Mouse (Mus musculus) kidney, embryonic 14.5 days (tissue): Measurements from ENCODE around the gene Ostf1. TPM values are rescaled to one million over a fixed set of nuclear protein-coding genes. Genes with fewer than 3 reads are reported as not detected.

Experiments
- ATAC-seq: fragments of 200-750 bp; cut with Nextera tagmentation; 2 replicates; pipeline ENCODE4 v1.8.0; 2017; ENCODE audit warnings: moderate number of reproducible peaks, mild to moderate bottlenecking, moderate TSS enrichment, moderate library complexity; ENCODE audit not compliant: low FRiP score, low TSS enrichment
- H3K27ac ChIP-seq: fragments of 300-500 bp; sonication (generic); 2 replicates; pipeline ENCODE4 v1.5.1; 2014; ENCODE audit warnings: low read depth, mild to moderate bottlenecking, low read length, moderate library complexity, mixed read lengths
- H3K27me3 ChIP-seq: fragments of 300-500 bp; sonication (generic); 2 replicates; pipeline ENCODE4 v1.6.1; 2014; ENCODE audit warnings: mild to moderate bottlenecking, low read length; ENCODE audit not compliant: control insufficient read depth, insufficient read depth
- H3K36me3 ChIP-seq: fragments of 300-500 bp; sonication (generic); 2 replicates; pipeline ENCODE4 v1.6.1; 2014; ENCODE audit warnings: low read length, mixed read lengths; ENCODE audit not compliant: control insufficient read depth, insufficient read depth
- H3K4me1 ChIP-seq: fragments of 300-500 bp; sonication (generic); 2 replicates; pipeline ENCODE4 v1.6.1; 2014; ENCODE audit warnings: low read length, mixed read lengths; ENCODE audit not compliant: control insufficient read depth, insufficient read depth
- H3K4me2 ChIP-seq: fragments of 300-500 bp; sonication (generic); replicated peaks from 2 replicates; pipeline ENCODE4 v1.6.1; 2014; ENCODE audit warnings: low read depth, mild to moderate bottlenecking, low read length
- H3K4me3 ChIP-seq: fragments of 300-500 bp; sonication (generic); 2 replicates; pipeline ENCODE4 v1.5.1; 2014; ENCODE audit warnings: mild to moderate bottlenecking, low read length
- H3K9ac ChIP-seq: fragments of 300-500 bp; sonication (generic); 2 replicates; pipeline ENCODE4 v1.6.1; 2014; ENCODE audit warnings: low read depth, mild to moderate bottlenecking, low read length, moderate library complexity
- H3K9me3 ChIP-seq: fragments of 300-500 bp; sonication (generic); 2 replicates; pipeline ENCODE4 v1.6.1; 2016; ENCODE audit warnings: low read length; ENCODE audit not compliant: control insufficient read depth
- WGBS: fragments of 180-500 bp; shearing (Covaris S2); extraction: QIAGEN DNeasy Blood & Tissue Kit; methylation state at CpG from one replicate; pipeline ENCODE4 v1.1.7; 2014; 5-methylcytosine and 5-hydroxymethylcytosine counted together
- polyA plus RNA-seq: library from polyadenylated mRNA; unstranded; fragments of >200 nt; fragmentation: Nextera tagmentation; extraction: Ambion mirVana; gene quantifications from 2 replicates; pipeline ENCODE4 v1.2.1, GENCODE M21; 2014

The Ostf1 gene
- polyA plus RNA-seq, 1 experiment from 2014 or later: 101 TPM

DNA sequence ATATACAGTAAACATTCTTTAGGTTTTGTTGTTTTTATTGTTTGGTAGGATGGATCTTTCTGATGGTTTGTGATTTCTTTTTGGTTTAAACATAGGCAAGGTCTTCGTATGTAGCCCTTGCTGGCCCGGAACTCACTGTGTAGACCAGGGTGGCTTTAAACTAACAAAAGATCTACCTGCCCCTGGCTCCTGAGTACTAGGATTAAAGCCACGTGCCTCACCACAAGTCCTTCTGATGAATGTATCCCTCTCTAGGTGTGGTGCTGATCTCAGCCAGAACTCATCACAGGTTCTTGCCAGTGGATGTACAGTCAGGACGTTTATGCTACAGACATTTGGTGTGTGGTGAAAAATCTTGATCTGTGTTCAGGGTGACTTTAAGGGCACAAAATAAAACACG lies 6.3 kb upstream of the Ostf1 start:
- no peaks in the 10 kb centered on the region for H3K36me3 ChIP-seq
- no peaks in the 10 kb centered on the region for H3K9me3 ChIP-seq
- no peak overlapping the region for H3K4me2 ChIP-seq
- 80% methylated on average over 5 of the region's 5 CpGs for WGBS
- no peak overlapping the region for H3K4me3 ChIP-seq
- no peak overlapping the region for H3K27ac ChIP-seq
- no peaks in the 10 kb centered on the region for H3K27me3 ChIP-seq
- no peak for ATAC-seq
- no peak overlapping the region for H3K9ac ChIP-seq
- peaks cover 1% of the 10 kb centered on the region; the same call in 1 of the 2 replicates for H3K4me1 ChIP-seq

DNA sequence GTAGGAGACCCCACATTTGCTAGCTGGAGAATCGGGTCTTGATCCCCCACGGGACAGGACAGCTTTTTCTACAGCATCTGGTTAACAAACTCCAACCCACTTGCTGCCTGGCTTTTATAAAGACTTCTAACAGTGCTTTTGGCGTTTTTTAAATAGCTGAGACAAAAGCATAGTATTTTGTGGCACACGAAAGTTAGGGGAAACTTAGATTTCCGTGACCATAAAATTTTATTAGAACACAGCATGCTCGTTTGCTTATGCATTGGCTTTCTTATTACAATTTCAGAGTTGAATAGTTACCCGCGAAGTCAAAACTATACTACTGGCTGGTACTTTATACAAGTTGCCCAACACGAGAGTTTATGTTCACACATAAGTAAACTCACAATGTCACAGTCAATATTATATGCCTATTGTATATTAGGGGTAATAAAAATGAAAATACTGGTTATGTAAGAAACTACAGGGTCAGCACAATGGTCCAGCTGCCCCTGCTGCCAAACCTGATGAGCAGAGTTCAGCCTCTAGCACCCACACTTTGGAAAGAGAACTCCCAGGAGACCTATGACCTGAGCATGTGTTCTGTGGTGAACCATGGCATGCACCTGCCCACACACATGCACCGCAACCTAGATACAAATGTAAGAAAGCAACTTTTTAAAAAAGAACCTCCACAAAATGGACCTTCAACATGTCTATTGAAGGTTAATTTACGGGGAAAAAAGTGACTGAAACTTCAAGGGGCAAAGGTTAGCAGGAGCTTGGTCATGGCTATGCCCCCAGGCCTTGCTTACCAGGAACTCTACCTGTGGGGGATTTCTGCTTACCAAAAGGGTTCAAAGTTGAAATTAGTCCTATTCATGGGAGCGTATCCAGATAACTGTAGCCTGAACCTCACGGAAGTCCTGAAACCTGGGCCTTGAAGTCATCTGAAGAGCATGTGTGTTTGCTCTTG lies 885 bp upstream of the Ostf1 start:
- Histone ChIP-seq H3K27me3 (no peaks in the 10 kb centered on the region), H3K27ac (no peak overlapping the region), H3K4me1 (peaks cover 10% of the 10 kb centered on the region; the same call in 1 of the 2 replicates), H3K4me2 (peak overlapping the region; percentile 70), H3K36me3 (no peaks in the 10 kb centered on the region), H3K9me3 (no peaks in the 10 kb centered on the region), H3K4me3 (peak overlapping the region; percentile 75), H3K9ac (peak overlapping the region; percentile 78)
- no peak for ATAC-seq
- WGBS: 62% methylated on average over 13 of the region's 13 CpGs

GRCm38 (mm10) chr19:18631161-18631643 lies 421 bp downstream of the Ostf1 start:
- Histone ChIP-seq H3K4me3 (peak overlapping the region; percentile 75), H3K27me3 (no peaks in the 10 kb centered on the region), H3K9me3 (no peaks in the 10 kb centered on the region), H3K4me2 (peak overlapping the region; percentile 70), H3K4me1 (peaks cover 10% of the 10 kb centered on the region; the same call in 1 of the 2 replicates), H3K27ac (peak overlapping the region; percentile 76), H3K36me3 (no peaks in the 10 kb centered on the region), H3K9ac (peak overlapping the region; percentile 78)
- peak; percentile 69 for ATAC-seq
- WGBS: under 1% methylated on average over 40 of the region's 40 CpGs

GRCm38 (mm10) chr19:18630221-18631119 lies 1.2 kb downstream of the Ostf1 start:
- Histone ChIP-seq H3K4me1 (peaks cover 10% of the 10 kb centered on the region; the same call in 1 of the 2 replicates), H3K4me2 (peak overlapping the region; percentile 70), H3K9me3 (no peaks in the 10 kb centered on the region), H3K4me3 (peak overlapping the region; percentile 75), H3K27ac (peak overlapping the region; percentile 63), H3K36me3 (no peaks in the 10 kb centered on the region), H3K27me3 (no peaks in the 10 kb centered on the region), H3K9ac (peak overlapping the region; percentile 78; the same call in 1 of the 2 replicates)
- WGBS: 9% methylated on average over 17 of the region's 17 CpGs
- ATAC-seq: no peak

DNA sequence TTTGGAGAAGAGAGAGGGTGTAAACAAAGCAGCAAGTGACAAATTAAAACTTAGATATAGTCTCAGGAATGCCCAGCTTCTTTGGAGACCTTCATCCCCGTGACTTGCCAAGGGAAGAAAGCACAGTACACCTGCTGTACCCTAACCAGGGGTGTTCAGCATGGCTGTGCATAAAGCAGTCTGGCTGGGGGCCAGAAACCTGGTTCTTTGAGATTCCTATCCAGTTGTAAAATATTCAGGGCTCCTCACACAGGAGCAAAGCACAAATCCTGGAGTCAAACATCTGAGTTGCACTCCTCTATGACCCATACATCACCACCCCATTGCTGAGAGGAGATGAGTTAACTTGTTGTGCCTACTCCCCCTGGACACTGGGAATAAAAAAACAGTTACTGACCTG lies 2.0 kb downstream of the Ostf1 start:
- Histone ChIP-seq H3K4me3 (peak overlapping the region; percentile 5; the same call in 1 of the 2 replicates), H3K4me2 (peak overlapping the region; percentile 70; the same call in 1 of the 2 replicates), H3K27ac (peak overlapping the region; percentile 20; the same call in 1 of the 2 replicates), H3K9me3 (no peaks in the 10 kb centered on the region), H3K36me3 (no peaks in the 10 kb centered on the region), H3K27me3 (no peaks in the 10 kb centered on the region), H3K4me1 (peaks cover 10% of the 10 kb centered on the region; the same call in 1 of the 2 replicates), H3K9ac (no peak overlapping the region; the same call in 1 of the 2 replicates)
- no peak for ATAC-seq
- WGBS: 56% methylated on average over 1 of the region's 1 CpGs

DNA sequence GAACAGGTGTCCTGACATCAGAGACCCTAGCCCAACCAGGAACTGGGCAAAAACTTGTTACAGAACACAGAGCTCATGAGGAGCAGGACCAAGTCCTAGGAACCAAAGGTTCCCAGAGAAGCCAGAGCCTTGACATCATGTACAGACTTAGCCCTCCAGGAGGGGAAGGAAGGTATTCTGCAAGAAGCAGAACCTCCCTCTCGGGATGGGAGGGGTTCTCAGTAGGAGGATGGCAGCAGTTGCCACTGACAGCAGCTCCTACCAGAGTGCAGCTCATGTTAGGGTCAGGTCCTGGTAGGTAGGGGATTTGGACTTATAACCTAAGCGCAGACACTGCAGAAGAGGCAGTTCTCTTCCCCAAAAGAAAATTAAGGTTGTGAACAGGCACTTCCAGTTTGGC lies 7.7 kb downstream of the Ostf1 start:
- no peak for ATAC-seq
- H3K27ac ChIP-seq: no peak overlapping the region
- H3K4me2 ChIP-seq: no peak overlapping the region
- no peak overlapping the region for H3K4me3 ChIP-seq
- H3K36me3 ChIP-seq: no peaks in the 10 kb centered on the region
- WGBS: 81% methylated on average over 2 of the region's 2 CpGs
- H3K9ac ChIP-seq: no peak overlapping the region
- H3K27me3 ChIP-seq: no peaks in the 10 kb centered on the region
- H3K9me3 ChIP-seq: no peaks in the 10 kb centered on the region
- peaks cover under 1% of the 10 kb centered on the region; the same call in 1 of the 2 replicates for H3K4me1 ChIP-seq

DNA sequence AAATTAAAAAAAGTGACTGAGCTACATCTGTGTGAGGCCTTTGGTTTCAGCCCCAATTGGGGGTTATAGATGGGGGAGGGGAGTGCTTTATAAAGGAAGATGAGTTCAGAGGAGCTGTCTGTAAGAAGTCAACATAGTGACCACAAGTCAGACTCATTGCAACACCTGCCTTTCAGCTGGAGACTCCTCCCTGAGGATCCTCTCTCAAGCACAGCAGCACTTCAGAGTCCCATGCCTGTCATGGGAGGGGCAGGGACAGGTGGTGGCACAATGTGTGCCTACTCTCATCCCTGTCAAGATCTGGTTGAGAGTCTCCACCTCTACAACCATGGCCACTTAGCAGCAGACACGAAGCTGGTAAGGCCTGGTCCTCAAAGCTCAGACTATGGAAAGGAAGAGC lies 11.9 kb downstream of the Ostf1 start:
- no peaks in the 10 kb centered on the region for H3K9me3 ChIP-seq
- no peaks in the 10 kb centered on the region for H3K27me3 ChIP-seq
- H3K27ac ChIP-seq: no peak overlapping the region
- no peaks in the 10 kb centered on the region for H3K36me3 ChIP-seq
- no peak for ATAC-seq
- 89% methylated on average over 1 of the region's 1 CpGs for WGBS
- no peaks in the 10 kb centered on the region for H3K4me1 ChIP-seq
- H3K4me3 ChIP-seq: no peak overlapping the region
- no peak overlapping the region for H3K9ac ChIP-seq
- no peak overlapping the region for H3K4me2 ChIP-seq

DNA sequence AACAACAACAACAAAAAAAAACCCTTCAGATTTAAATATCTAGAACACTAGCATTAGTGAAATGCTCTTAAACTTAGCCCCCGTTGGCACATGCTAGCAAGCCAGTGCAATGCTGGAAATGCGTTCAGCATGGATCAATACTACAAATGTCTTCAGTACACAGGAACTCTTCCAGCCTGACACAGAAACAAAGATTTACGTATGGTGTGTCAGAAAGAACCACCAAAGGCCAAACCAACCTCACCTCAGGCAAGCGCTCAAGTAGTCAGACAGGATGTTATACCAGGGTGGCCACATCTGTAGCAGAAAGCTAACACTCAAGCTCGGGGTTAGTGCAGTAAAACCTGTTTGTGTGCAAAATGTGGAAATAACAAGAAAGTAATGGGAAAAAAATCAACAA lies 12.6 kb downstream of the Ostf1 start:
- no peak overlapping the region for H3K27ac ChIP-seq
- WGBS: 61% methylated on average over 5 of the region's 5 CpGs

More for the DNA sequence above, 12.6 kb downstream of the Ostf1 start:
- ATAC-seq: no peak
- no peaks in the 10 kb centered on the region for H3K9me3 ChIP-seq
- no peak overlapping the region for H3K9ac ChIP-seq
- H3K36me3 ChIP-seq: no peaks in the 10 kb centered on the region
- no peaks in the 10 kb centered on the region for H3K4me1 ChIP-seq
- H3K4me2 ChIP-seq: no peak overlapping the region
- H3K27me3 ChIP-seq: no peaks in the 10 kb centered on the region
- H3K4me3 ChIP-seq: no peak overlapping the region
